Mouse (Mus musculus) lung, postnatal 0 days (tissue): ENCODE results near the gene Clec2l.

Experiments used
- CTCF ChIP-seq: IDR thresholded peaks from 2 replicates; pipeline ENCODE4 v1.5.1; 2016; ENCODE audit warnings: antibody characterized with exemption, mild to moderate bottlenecking
- EP300 ChIP-seq: IDR thresholded peaks from 2 replicates; pipeline ENCODE4 v1.6.1; 2016; ENCODE audit warnings: antibody characterized with exemption, mild to moderate bottlenecking, control low read depth

DNA sequence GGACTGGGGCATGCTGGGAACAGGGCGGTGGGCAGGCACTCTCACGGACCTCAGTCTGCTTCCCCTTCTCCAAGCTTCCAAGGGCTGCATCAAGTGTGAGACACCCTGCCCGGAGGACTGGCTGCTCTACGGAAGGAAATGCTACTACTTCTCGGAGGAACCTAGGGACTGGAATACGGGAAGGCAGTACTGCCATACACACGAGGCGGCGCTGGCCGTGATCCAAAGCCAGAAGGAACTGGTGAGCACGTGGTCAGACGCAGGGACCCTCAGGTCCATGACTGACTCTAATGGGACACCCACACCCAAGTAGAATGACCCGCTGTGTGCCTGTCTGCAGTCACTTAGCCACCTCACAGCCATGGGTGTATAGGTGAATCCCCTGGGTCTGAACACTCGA is 13.9 kb downstream of the Clec2l start:
- TF ChIP-seq CTCF, result no peak
- no peak for TF ChIP-seq EP300
